ENCODE assay signal across 17 mouse cellular contexts in genomic region chr7:144927591-144927990, GRCm38 (mm10). TPM values are rescaled to one million over a fixed set of nuclear protein-coding genes. Genes with fewer than 3 reads are reported as not detected.
A peak's percentile ranks its signal among the peaks of the same experiment; 100 is the strongest.
DNase-seq lines count a peak whose midpoint lies in the region; ATAC-seq and TF ChIP-seq lines count a peak whose summit lies in the region.
"Had no signal": no experiment of that assay in that cellular context is flagged by ENCODE, and none has a peak within 500 bp of the region (broad histone marks: within the 10 kb centered on the region; RNA-seq: fewer than 3 reads in every experiment).

No protein-coding gene starts in this region.

- H3K27me3 ChIP-seq in kidney, postnatal 0 days (ENCODE audit: insufficient read depth, low read length) = no peaks in the 10 kb centered on the region
- no peaks in the 10 kb centered on the region for H3K27me3 ChIP-seq in liver, embryonic 13.5 days
- H3K27me3 ChIP-seq: intestine, embryonic 15.5 days; lung, embryonic 15.5 days had no signal

- peaks cover 23% of the 10 kb centered on the region; the same call in 1 of the 2 replicates for H3K36me3 ChIP-seq in kidney, postnatal 0 days (ENCODE audit: insufficient read depth, low read length)
- peaks cover 24% of the 10 kb centered on the region for H3K36me3 ChIP-seq in liver, embryonic 13.5 days
- H3K36me3 ChIP-seq: intestine, embryonic 15.5 days had no signal

- 78% methylated on average over 2 of the region's 2 CpGs for WGBS in kidney, postnatal 0 days
- 73% methylated on average over 2 of the region's 2 CpGs for WGBS in liver, embryonic 13.5 days (ENCODE audit: insufficient replicate concordance)

- peak; percentile 5 for DNase-seq in adrenal gland, postnatal 25 days
- no peak for DNase-seq in adrenal gland, adult (ENCODE audit: inconsistent age in 2 of 2, low spot score in 1 of 2)
- DNase-seq in kidney, postnatal 0 days (ENCODE audit: low spot score) = no peak
- no peak for DNase-seq in kidney, adult 8-10 months
- peak; percentile 25 for DNase-seq in adipocyte (ENCODE audit: low spot score)
- DNase-seq in liver, embryonic 13.5 days = no peak
- DNase-seq in T-cell, adult 2 months (ENCODE audit: low spot score) = no peak
- DNase-seq in embryo, embryonic 9.5 days (ENCODE audit: extremely low spot score) = no peak
- DNase-seq: cerebellum, postnatal 36 days; kidney, postnatal 4 days; spleen, adult 18-20 months had no signal

- H3K4me1 ChIP-seq in kidney, postnatal 0 days (replicated peaks; ENCODE audit: insufficient read depth, low read length) = no peaks in the 10 kb centered on the region
- H3K4me1 ChIP-seq in liver, embryonic 13.5 days (replicated peaks) = peaks cover 14% of the 10 kb centered on the region; the same call in 1 of the 2 replicates
- H3K4me1 ChIP-seq: intestine, embryonic 15.5 days; lung, embryonic 15.5 days had no signal

- H3K27ac ChIP-seq in kidney, postnatal 0 days = no peak overlapping the region
- H3K27ac ChIP-seq in liver, embryonic 13.5 days = no peak overlapping the region
- H3K27ac ChIP-seq: intestine, embryonic 15.5 days; lung, embryonic 15.5 days had no signal

- TF ChIP-seq CTCF in kidney, postnatal 0 days (IDR thresholded peaks at IDR 0.05; ENCODE audit: low read depth) = no peak

- H3K4me2 ChIP-seq in kidney, postnatal 0 days (ENCODE audit: low read length) = no peak overlapping the region
- H3K4me2 ChIP-seq in liver, embryonic 13.5 days = no peak overlapping the region
- H3K4me2 ChIP-seq: intestine, embryonic 15.5 days; lung, embryonic 15.5 days had no signal

- no peak overlapping the region for H3K4me3 ChIP-seq in kidney, postnatal 0 days (replicated peaks; ENCODE audit: low read depth, low read length)
- no peak overlapping the region for H3K4me3 ChIP-seq in liver, embryonic 13.5 days (replicated peaks)
- H3K4me3 ChIP-seq: erythroblast, embryonic 14.5 days; intestine, embryonic 15.5 days; lung, embryonic 15.5 days; myocyte had no signal

- no peaks in the 10 kb centered on the region for H3K9me3 ChIP-seq in kidney, postnatal 0 days (replicated peaks; ENCODE audit: low read length)
- no peaks in the 10 kb centered on the region for H3K9me3 ChIP-seq in liver, embryonic 13.5 days (replicated peaks)
- H3K9me3 ChIP-seq: intestine, embryonic 15.5 days; lung, embryonic 15.5 days had no signal

- no peak overlapping the region for H3K9ac ChIP-seq in kidney, postnatal 0 days (ENCODE audit: low read depth, low read length)
- H3K9ac ChIP-seq in liver, embryonic 13.5 days = no peak overlapping the region
- H3K9ac ChIP-seq: intestine, embryonic 15.5 days; lung, embryonic 15.5 days had no signal

- peak; percentile 29; the same call in 1 of the 2 replicates for ATAC-seq in kidney, postnatal 0 days (replicated peaks; ENCODE audit: low FRiP score, low read depth)
- ATAC-seq in liver, embryonic 13.5 days (ENCODE audit: low read depth) = peak; percentile 9; the same call in 1 of the 2 replicates
- ATAC-seq: intestine, embryonic 15.5 days had no signal

RNA-seq across cellular contexts. Expression of gene Ccnd1, which starts 12.1 kb away (rescaled TPM):
- total RNA-seq in adrenal gland, postnatal 25 days (2021) = 111 and 117 TPM in 2 replicates
- 212 and 227 TPM in 2 replicates for polyA plus RNA-seq in kidney, postnatal 0 days (2015; fragmentation: Nextera tagmentation; extraction: Ambion mirVana)
- polyA plus RNA-seq in liver, embryonic 13.5 days (2015; fragmentation: Nextera tagmentation; extraction: Ambion mirVana) = 36.8 and 50.3 TPM in 2 replicates

RNA-seq across cellular contexts. Expression of gene LTO1, which starts 12.7 kb away (rescaled TPM):
- 18.7 and 27.1 TPM in 2 replicates for total RNA-seq in adrenal gland, postnatal 25 days (2021)
- polyA plus RNA-seq in kidney, postnatal 0 days (2015; fragmentation: Nextera tagmentation; extraction: Ambion mirVana) = 22.4 and 25.9 TPM in 2 replicates
- polyA plus RNA-seq in liver, embryonic 13.5 days (2015; fragmentation: Nextera tagmentation; extraction: Ambion mirVana) = 9.6 and 11.2 TPM in 2 replicates

RNA-seq across cellular contexts. Expression of gene Fgf15, which starts 31.3 kb away (rescaled TPM):
- not detected in 2 replicates for total RNA-seq in adrenal gland, postnatal 25 days (2021)
- polyA plus RNA-seq in kidney, postnatal 0 days (2015; fragmentation: Nextera tagmentation; extraction: Ambion mirVana) = 0.87 and 0.92 TPM in 2 replicates
- polyA plus RNA-seq in liver, embryonic 13.5 days (2015; fragmentation: Nextera tagmentation; extraction: Ambion mirVana) = 0.07 and 0.14 TPM in 2 replicates
- total RNA-seq: heart, postnatal 36 days had no signal
- polyA plus RNA-seq: erythroblast, embryonic 14.5 days; lung, embryonic 15.5 days; myocyte; testis, adult 2 months had no signal

Comparison
In these comparisons a context has a peak if more than half of its experiments do, and no peak if none do; other contexts are left out.
1. DNase-seq: peak in adrenal gland, postnatal 25 days (single experiment) and adipocyte (single experiment); none in adrenal gland, adult (0 of 2), kidney, postnatal 0 days (single experiment), kidney, adult 8-10 months (0 of 2), liver, embryonic 13.5 days (single experiment), T-cell, adult 2 months (single experiment) and embryo, embryonic 9.5 days (single experiment).